ENCODE assay signal across 9 mouse cellular contexts in genomic region chr4:140815996-140816917, GRCm38 (mm10). TPM values are rescaled to one million over a fixed set of nuclear protein-coding genes. Genes with fewer than 3 reads are reported as not detected.
DNase-seq lines count a peak whose midpoint lies in the region; ATAC-seq lines count a peak whose summit lies in the region.
"Had no signal": no experiment of that assay in that cellular context is flagged by ENCODE, and none has a peak within 500 bp of the region (broad histone marks: within the 10 kb centered on the region; RNA-seq: fewer than 3 reads in every experiment).

No protein-coding gene starts in this region.

- intact Hi-C loops in heart, postnatal 10 days (cut with DNase I) = no loop called here
- intact Hi-C loops in left cerebral cortex, postnatal 36 days (cut with DNase I) = no loop called here
- intact Hi-C loops in gastrocnemius, postnatal 14 days (cut with DNase I; ENCODE audit: low total_unique reads) = no loop called here

- WGBS in kidney, embryonic 15.5 days = 39% methylated on average over 10 of the region's 10 CpGs

- no peak overlapping the region for H3K4me3 ChIP-seq in kidney, embryonic 15.5 days (replicated peaks)
- H3K4me3 ChIP-seq: forebrain, embryonic 13.5 days had no signal

- H3K9ac ChIP-seq in kidney, embryonic 15.5 days = no peak overlapping the region
- H3K9ac ChIP-seq: forebrain, embryonic 13.5 days had no signal

- H3K4me2 ChIP-seq in kidney, embryonic 15.5 days = no peak overlapping the region
- H3K4me2 ChIP-seq: forebrain, embryonic 13.5 days had no signal

- H3K27ac ChIP-seq in kidney, embryonic 15.5 days = 0 out of 2 replicates have a peak overlapping the region, but pooled peaks have one; percentile 4
- H3K27ac ChIP-seq: forebrain, embryonic 13.5 days had no signal

- no peaks in the 10 kb centered on the region for H3K36me3 ChIP-seq in kidney, embryonic 15.5 days

- no peak for ATAC-seq in kidney, embryonic 15.5 days (replicated peaks; ENCODE audit: low FRiP score)
- ATAC-seq: forebrain, embryonic 13.5 days had no signal

- peak; percentile 11 to 31 for DNase-seq in heart, postnatal 10 days
- DNase-seq in heart, adult 11 months = no peak
- DNase-seq in ZHBTc4 (ENCODE audit: low read depth, low spot score) = peak; percentile 45
- peak; percentile 57 to 69 for DNase-seq in lung, postnatal 4 days
- no peak for DNase-seq in left cerebral cortex, postnatal 36 days (ENCODE audit: low spot score in 2 of 2)
- DNase-seq in gastrocnemius, postnatal 14 days = no peak
- no peak for DNase-seq in frontal cortex, postnatal 36 days (ENCODE audit: low spot score in 2 of 2)

- no peaks in the 10 kb centered on the region for H3K9me3 ChIP-seq in kidney, embryonic 15.5 days (replicated peaks)
- H3K9me3 ChIP-seq: forebrain, embryonic 13.5 days had no signal

- peaks cover 7% of the 10 kb centered on the region; the same call in 1 of the 2 replicates for H3K27me3 ChIP-seq in kidney, embryonic 15.5 days

- peaks cover 48% of the 10 kb centered on the region for H3K4me1 ChIP-seq in kidney, embryonic 15.5 days

RNA-seq across cellular contexts. Expression of gene Padi3, which starts 5.8 kb away (rescaled TPM):
- total RNA-seq in heart, postnatal 10 days (2021) = under 1 TPM; 0.12 TPM
- polyA plus RNA-seq in kidney, embryonic 15.5 days (2015; fragmentation: Nextera tagmentation; extraction: Ambion mirVana) = 0.05 and 0.08 TPM in 2 replicates
- total RNA-seq in left cerebral cortex, postnatal 36 days (2021) = not detected
- 1 to 10 TPM; 1.3 to 1.9 TPM for total RNA-seq in gastrocnemius, postnatal 14 days (2021)
- polyA plus RNA-seq: forebrain, embryonic 13.5 days had no signal

RNA-seq across cellular contexts. Expression of gene Padi1, which starts 29.3 kb away (rescaled TPM):
- not detected for total RNA-seq in heart, postnatal 10 days (2021)
- polyA plus RNA-seq in kidney, embryonic 15.5 days (2015; fragmentation: Nextera tagmentation; extraction: Ambion mirVana) = 0.21 and 0.26 TPM in 2 replicates
- not detected for total RNA-seq in left cerebral cortex, postnatal 36 days (2021)
- total RNA-seq in gastrocnemius, postnatal 14 days (2021) = under 1 TPM; 0.07 to 0.08 TPM
- polyA plus RNA-seq: forebrain, embryonic 13.5 days had no signal

RNA-seq across cellular contexts. Expression of gene Padi4, which starts 42.2 kb away (rescaled TPM):
- under 1 TPM; 0.40 to 0.48 TPM for total RNA-seq in heart, postnatal 10 days (2021)
- polyA plus RNA-seq in kidney, embryonic 15.5 days (2015; fragmentation: Nextera tagmentation; extraction: Ambion mirVana) = 1.1 and 1.4 TPM in 2 replicates
- not detected for total RNA-seq in left cerebral cortex, postnatal 36 days (2021)
- under 1 TPM; 0.13 to 0.14 TPM for total RNA-seq in gastrocnemius, postnatal 14 days (2021)

Comparison
In these comparisons a context has a peak if more than half of its experiments do, and no peak if none do; other contexts are left out.
1. DNase-seq: peak in heart, postnatal 10 days (2 of 2), ZHBTc4 (single experiment) and lung, postnatal 4 days (2 of 2); none in heart, adult 11 months (single experiment), left cerebral cortex, postnatal 36 days (0 of 2), gastrocnemius, postnatal 14 days (single experiment) and frontal cortex, postnatal 36 days (0 of 2).